Mouse (Mus musculus) mature B cell (primary cell): ENCODE results near the gene Egflam.

Experiments
- in situ Hi-C: fragments of 300-500 bp; cut with MboI; formaldehyde crosslinking; loops from 2 replicates; pipeline ENCODE4 v1.14.3; 2019

The Egflam gene

DNA sequence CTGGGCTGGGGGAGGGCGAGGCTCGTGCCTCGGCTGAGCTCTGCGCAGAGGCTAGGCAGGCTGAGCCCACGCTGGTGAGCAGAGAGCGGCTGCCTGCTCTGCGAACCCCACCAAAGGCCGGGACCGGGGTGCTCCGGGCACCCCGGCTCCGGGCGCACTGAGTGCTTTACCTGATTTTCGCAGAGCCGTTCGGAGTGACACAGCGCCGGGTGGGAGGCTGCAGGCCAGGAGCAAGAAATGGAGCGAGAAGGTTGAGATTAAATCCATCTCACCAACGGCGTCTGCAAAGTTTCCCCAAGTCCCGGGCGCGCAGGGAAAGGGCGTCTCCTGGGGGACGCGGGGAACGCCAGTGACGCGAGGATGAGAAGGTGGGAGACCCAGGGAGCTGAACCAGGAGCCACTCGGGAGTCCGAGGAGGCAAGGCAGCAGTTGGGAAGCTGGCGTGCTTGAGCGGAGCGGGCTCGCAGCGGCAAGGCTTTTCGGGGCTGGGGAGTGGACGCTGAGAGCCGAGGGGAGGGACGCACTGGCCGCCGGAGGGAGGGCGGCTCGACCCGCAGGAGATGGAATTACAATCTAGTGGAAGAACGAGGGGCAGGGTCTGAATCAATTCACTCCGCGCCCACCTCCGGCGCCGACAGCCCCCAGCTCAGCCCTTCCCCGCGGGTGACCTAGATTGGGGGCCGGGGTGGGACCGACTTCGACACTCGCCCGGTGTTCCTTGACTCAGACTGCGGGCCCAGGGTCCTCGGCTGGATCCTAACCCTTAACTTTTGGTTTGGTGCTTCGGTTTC, at the start of gene Egflam:
Gene Egflam (minus strand): TSS at position 578 of the 791 bp plus-strand sequence.
- in situ Hi-C loops: no loop called here

DNA sequence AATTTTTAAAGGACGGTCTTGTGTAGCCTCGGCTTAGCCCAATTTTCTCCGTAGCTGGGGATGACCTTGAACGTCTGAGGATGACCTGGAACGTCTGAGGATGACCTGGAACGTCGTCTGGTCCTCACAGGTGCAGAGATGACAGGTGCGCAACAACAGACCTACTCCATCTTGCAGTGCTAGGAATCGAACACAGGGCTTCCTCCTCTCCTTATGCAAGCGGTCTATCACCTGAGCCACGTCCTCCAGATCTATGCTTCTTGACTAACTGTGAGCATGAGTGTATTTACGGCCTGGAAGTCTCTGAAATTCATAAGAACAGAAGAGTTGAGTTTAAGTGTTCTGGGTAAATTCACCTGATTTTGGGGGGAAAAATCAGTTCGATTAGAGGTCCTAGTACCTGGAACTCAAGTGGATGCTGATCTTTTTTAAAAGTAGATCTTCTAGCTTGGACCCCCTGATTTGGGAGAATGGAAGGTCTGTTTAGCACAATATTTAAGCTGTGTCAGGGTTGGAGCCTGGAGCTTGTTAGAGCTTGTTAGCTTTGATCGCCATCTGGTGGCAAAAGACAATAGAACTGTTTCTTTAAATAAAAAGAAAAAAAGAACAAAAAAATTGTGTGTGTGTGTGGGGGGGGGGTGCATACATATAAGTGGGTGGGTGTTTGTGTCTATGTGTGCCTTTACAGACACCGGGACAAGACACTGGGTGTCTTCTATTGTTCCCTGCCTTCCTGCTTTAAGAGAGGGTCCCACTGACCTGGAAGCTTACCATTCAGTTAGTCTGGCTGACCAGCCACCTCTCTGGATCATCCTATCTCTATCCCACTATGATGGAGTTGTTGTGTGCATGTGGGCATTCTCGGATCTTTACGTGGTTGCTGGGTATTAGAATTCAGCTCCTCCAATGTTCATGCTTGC, 45.5 kb upstream of the Egflam start:
- in situ Hi-C loops: no loop called here

DNA sequence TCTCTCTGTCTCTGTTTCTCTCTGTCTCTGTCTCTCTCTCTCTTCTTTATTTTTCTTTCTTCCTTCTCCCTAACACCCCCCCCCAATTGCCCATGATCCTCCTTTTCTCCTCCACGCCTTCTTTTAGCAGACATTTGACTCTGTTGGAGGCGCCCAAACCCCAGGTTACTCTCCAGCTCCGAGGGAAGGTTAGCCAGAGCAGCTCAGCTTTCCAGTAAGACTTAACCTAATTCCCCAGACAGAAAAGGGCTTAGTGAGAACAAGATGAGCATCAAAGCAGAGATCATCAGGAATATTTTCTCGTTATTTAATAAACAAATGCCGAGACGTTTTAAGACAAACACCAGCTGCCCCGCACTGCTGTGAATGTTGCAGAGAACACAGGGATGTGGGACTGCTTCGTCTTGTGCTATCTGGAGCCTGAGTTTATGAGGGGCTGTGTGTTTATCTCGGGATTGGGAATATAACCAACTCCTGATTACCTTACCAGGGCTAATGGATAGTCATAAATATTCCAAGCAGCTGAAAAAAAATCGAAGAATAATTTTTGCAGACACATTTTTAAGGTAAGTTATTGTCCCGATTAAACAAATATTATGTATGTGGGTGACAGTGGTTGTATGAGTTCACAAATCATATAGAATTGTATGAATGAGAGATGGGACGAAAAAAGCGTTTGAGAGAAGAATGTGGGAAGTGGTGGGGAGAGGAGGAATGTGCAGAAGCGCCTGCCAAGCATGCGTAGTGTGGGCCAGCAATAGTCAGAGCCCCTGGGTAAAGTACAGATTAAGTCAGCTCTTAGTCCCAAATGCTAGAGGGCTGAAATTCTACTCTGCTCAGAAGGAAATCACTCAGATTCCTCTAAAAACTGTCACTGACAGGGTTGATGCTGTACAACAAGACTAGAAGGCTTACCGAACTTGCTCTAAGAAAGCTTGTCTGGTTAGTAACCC, 44.2 kb upstream of the Egflam start:
- in situ Hi-C loops: no loop called here

DNA sequence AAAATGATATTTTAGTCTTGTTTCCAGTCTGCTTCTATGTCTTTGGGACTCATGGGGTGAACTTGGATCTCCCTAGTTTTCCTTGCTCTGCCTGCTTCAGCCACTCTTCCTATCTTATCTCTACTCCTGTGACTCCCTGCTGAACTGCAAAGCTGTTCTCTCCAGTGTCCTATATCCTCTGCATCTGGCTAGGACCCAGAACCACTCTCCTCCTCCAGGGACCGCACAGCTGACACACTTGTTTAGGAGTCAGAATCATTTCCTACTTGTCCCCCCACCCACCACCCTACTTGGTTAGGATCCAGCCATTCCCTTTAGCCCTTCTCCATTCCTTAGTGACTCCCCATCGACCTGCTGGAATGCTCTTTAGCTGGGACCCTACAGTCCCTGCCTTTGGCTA, 26.1 kb upstream of the Egflam start:
- in situ Hi-C loops: no loop called here

DNA sequence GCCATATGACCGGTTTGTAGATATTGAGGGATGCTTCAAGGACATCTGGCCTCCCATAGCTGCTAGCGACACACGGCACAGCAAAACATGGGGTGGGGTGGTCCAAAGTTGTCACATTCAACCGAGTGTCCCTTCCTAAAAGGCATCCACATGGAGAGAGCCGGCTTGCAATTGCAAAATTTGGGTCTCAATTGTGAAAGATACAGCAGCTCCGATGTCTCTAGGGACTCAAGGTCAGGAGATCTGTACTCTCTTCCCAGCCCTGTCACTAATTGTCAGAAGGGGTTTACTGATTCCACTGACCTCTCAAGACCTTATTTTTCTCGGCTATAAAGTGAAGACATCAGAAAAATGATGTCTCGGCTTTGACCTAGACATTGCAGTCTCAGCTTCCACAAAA, 6.3 kb upstream of the Egflam start:
- in situ Hi-C loops: no loop called here

DNA sequence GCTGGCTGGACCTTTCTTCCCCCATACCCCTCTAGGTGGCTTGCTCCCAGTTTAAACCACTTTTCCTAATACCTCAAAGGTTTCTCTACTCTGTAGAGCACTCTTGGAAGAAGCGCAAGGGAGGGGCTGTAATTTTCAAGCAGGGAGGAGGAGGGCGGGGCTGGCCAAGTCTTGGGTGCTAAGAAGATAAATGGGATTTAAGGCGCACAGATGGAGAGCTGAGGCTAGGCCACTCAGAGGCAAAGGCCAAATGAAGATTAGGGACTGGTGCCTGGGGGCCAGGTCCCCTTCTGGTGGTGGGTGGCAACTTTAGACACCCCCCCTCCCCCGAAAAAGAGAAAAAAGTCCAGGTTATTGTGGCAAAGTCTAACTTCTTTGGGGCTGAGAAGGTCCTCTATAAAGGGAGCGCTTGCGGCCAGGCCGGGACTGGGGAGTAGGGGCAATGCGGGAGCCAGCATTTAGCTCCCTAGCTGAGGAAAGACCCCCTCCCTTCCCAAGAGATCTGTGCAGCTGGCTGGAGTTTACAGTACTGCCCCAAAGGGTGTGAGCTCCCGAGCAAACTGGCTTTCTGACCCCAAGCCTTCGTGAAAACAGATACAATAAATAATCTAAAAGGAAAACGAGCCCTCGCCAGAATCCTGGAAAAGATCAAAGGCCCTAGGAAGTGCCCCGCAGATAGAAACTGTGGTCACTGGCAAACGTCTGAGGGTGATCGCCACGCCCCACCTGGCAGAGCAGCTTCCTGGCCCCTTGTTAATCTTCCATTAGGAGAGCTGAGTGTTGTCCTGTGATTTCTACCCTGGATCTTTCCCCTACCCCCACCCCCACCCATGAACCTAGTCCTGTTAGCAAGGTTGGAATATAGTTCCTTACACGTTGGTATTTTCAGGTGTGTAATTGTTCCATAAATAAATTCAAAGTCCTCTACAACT, 680 bp upstream of the Egflam start:
- in situ Hi-C loops: no loop called here

DNA sequence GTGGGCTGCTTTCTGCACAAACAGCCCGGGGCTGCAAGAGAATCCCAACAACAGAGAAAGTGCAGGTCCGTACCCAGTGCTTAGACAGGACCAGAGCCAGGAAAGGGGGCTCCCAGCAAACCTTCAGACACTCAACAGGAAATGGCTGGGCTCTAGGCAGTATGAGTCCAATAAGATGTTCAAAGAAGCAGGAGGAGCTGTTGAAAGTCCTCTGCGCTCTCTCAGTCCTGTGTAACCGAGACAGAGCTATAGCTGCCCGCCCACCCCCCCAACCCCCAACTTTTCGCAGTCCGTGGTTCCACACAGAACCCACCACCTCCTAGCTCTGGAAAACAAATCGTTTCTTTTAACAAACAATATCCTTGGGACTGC, 763 bp downstream of the Egflam start:
- in situ Hi-C loops: no loop called here

DNA sequence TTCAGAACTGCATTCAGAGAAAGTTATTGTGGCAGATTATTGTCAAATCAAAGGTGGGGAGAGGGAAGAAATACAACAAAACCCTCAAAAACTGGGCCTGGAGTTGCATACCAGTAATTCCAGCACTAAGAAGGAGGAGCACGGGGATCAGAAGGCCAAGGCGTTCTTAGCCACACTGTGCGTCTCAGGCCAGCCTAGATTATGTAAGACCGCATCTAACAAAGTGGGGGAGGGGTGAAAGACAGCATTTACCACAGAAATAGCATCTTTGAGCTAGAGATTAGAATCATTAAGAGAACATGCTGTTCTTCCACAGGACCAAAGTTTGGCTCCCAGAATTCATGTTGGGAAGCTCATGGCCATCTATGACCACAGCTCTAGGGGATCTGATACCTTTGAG, 14.8 kb downstream of the Egflam start:
- in situ Hi-C loops: no loop called here

DNA sequence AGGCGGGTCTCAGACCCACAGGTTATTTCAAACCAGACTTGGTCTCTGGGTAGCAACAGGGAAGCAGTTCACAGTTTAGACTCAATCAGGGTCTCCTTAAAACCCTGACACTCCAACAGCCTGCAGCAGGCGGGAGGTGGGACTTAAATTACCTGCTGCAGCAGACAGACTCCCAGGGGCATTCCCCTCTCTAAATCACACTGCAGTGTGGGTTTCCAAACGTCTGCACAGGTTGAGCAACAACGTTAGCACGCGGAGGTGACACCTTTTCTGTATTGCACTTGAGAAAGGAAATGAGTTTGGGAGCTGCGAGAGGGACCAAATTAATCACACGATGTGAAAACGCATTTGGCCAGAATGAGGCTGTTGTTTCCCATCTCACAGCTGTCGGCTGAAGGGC, 15.7 kb downstream of the Egflam start:
- in situ Hi-C loops: no loop called here

DNA sequence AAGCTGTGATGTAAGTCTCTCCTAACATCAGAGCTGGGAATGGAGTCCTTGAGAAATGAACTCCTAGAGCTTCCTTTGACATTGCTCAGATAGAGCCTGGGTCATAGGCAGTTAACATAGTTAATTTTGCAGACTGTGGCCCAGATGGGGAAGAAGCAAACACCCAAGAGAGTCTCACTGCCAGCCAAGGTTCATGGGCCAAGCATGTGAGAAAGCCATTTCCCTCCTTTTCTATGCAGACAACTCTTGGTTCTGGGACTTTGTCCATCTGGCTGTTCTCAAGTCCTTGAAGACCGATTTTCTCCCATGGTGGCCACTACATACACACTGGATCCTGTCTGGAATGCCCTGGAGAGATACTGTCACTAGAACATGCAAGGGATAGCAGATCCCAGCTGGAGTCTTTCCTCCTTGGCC, 45.6 kb downstream of the Egflam start:
- in situ Hi-C loops: no loop called here

DNA sequence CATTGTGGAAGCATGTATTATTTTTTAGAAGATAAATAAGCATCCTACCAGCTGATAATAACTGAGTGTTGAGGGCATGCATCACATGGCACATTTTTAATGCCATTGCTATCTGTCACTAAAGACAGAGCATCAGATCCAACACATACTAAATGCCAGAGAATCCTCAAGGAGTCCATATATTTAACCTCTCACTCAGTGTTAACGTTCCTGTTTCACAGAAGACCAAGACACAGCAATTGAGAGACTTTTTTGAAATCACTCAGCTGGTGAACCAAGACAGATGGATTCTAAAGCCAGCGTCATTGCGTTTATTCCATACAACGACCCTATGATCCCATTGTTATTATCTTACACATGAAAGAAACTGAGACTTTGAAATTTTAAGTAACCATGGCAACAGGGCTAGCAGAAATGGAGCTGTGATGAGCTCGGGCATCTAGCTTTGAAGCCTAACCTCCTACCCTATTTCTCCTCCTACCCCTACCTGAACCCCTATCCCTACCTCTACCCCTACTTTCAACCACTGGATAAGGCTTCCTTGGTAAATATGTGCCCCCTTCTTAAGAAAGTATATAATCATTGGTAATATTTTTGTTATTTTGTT, 57.4 kb downstream of the Egflam start:
- in situ Hi-C loops: no loop called here

DNA sequence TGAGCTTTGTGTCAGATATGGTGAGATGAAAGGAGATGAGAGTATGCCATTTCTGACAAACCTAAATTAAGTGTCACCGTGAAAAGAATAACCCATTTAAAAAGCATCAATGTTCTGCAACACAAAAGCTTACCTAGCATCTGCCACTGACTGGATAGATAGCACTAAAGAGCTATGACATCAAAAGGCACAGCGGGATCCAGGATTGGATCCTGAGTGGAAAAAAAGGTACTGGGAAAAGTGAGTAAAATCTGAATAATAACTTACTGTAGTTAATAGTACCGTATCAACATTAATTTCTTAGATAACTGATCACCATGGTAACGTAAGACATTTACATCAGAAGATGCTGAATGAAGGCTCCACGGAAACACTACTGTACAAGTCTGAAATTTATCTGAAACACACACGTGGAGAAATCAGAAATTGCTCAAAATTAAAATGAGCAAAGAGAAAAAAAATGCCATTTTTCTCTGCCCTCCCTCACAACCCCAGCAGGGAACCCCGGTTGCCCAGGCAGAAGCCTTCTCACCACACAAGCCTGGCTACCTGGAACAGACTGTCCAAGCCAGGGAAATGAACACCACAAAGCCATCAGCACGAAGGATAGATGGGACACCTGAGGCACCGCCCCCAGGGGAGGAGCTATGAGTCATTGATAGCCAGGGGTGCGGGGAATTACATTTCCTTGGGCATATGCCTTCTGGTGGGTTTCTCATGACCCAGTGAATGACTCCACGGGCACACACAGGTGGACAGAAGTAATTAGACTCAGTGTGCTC, 63.5 kb downstream of the Egflam start:
- in situ Hi-C loops: no loop called here

DNA sequence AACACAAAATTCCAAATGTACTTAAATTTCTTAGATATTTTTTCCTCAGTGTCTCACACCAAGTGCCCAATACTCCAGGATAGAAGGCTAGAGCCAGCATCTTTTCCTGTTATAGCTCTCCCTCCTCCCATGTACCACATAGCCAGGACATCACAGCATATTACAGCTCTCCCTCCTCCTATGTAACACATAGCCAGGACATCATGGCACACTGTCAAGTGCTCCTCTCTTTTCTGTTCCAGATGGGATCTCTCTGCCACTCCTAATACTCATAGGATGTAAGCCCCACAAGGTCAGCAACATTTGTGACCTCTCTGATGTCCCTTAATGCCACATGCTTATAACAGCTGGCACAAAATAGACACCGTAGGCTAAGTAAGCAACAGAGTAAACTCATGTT, 65.3 kb downstream of the Egflam start:
- in situ Hi-C loops: no loop called here

DNA sequence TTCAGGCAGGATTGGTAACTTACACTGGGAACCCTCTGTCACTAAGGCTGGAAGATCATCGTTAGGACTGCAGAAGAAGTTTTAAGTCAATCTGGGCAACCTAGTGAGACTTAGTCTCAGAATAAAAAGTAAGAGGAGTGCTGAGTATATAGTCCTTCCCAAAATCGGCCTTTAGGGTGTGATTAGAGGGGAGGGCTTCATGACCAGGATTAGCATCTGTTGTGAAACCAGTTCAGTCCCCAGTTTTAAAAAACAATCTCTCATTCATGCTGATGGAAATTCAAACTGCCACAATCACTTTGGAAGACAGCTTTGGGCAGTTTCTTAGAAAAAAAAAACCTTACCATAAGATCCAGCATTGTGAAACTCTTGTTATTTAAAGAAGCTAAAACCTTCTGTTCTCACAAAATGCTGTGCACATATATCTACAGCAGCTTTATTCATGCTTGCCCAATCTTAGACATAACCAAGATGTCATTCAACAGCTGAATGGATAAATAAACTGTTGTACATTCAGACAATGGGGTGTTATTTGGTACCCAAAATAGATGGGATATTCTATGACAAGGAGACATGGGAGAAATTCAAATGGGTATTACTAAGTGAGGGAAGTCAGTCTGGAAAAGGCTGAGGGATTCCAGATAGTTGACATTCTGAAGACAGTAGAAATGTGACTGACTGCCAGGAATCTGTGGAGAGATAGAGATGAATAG, 75.4 kb downstream of the Egflam start:
- in situ Hi-C loops: no loop called here

DNA sequence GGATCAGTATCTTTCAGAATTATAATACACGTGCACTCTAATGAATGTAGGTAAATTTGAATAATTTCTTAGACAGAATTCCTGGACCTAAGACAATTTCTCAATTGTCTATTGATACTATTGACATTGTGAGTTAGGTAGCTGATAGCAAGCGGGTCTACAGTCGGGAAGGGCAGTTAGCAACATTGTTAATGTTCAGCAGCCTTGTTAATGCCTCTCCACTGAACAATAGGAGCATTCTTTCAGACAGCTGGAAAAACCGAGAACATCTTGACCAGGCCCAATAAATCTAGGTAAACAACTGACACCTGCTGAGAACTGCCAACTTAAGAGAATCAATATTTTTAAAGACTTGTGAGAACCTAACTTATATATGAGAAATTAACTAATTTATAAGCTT, 77.3 kb downstream of the Egflam start:
- in situ Hi-C loops: no loop called here

DNA sequence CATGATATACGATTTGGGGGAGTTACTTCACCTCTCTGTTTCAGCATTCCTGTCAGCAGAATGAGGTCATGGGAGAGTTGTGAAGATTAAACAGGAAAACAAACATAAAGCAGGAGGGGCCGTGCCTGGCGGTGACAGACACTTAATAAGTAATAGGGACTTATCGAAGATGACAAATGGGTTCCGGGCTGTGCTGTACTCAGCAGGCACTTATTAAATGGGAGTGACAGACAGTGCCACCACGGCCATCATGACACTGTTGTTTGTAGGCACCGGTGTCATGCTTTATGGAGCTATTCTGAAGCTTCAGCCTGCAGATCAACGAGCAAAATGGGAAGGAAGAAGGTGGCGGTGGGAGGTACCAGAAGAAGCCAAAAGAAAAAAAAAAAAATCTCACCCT, 82.7 kb downstream of the Egflam start:
- in situ Hi-C loops: no loop called here

DNA sequence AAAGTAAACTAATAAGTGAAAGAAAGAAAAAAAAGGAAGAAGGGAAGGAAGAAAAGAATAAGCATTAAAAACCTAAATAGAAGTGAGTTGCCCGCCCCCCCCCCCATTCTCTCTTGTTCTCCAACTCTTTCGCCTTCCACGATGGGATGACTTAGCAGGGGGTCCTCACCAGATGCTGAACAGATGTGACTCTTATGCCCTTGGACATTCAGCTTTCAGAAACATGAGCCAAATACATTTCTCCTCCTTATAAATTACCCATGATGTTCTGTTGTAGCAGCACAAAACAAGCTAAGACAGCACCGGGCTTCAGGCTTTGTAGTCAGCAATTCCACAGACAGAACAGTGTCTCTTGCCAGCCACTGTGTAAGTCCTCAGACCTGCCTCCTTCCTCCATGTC, 89.5 kb downstream of the Egflam start:
- in situ Hi-C loops: no loop called here

DNA sequence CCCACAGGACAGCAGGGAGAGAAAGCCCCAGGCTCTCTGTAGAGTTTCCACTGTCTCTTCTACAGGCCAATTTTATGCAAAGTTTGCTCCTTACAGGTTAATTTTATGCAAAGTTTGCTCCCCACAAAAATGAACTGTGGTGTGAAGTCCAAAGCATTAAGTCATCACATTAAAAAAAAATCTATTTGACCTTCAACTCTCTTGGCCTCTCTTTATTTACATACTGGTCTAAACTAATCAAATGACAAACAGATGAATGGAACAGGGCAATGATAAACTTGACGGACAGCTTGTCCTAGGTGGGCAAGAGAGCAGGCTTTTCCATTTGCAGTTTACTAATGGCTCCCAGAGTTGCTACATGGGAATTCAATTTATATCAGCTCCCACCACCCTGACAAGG, 98.3 kb downstream of the Egflam start:
- in situ Hi-C loops: no loop called here

DNA sequence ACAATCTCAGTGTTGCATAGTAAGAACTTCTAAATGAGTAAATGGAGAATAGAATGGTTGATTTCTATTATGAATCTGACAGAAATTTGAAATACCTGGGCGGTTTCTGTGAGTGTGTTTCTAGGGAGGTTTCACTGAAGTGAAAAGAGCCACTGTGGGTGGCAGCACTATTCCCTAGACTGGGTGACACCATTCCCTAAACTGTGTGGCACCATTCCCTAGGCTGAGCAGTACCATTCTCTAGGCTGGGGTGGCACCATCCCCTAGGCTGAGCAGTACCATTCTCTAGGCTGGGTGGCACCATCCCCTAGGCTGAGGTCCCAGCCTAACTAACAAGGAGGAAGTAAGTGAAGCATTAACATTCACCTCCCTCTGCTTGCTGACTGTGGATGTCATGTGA, 103.0 kb downstream of the Egflam start:
- in situ Hi-C loops: no loop called here
